Mouse (Mus musculus) midbrain, embryonic 14.5 days (tissue): ENCODE data around the gene Zdhhc12. TPM values are rescaled to one million over a fixed set of nuclear protein-coding genes. Genes with fewer than 3 reads are reported as not detected.
A peak's percentile ranks its signal among the peaks of the same experiment; 100 is the strongest.

ENCODE experiments used
- ATAC-seq: fragments of 200-750 bp; cut with Nextera tagmentation; 2 replicates; pipeline ENCODE4 v1.8.0; 2017; ENCODE audit warnings: moderate number of reproducible peaks, moderate library complexity; ENCODE audit not compliant: low FRiP score, low TSS enrichment
- DNase-seq: peaks from one replicate; pipeline ENCODE4 v3.0.0-alpha.2; 2015
- H3K27ac ChIP-seq: fragments of 300-500 bp; sonication (generic); replicated peaks from 2 replicates; pipeline ENCODE4 v1.5.1; 2014; ENCODE audit warnings: mild to moderate bottlenecking, low read depth, low read length, moderate library complexity
- H3K27me3 ChIP-seq: fragments of 300-500 bp; sonication (generic); 2 replicates; pipeline ENCODE4 v1.6.1; 2014; ENCODE audit warnings: low read length, control low read depth, mixed read lengths; ENCODE audit not compliant: control insufficient read depth, insufficient read depth
- H3K36me3 ChIP-seq: fragments of 300-500 bp; sonication (generic); 2 replicates; pipeline ENCODE4 v1.6.1; 2014; ENCODE audit warnings: low read length, control low read depth; ENCODE audit not compliant: control insufficient read depth, insufficient read depth
- H3K4me1 ChIP-seq: fragments of 300-500 bp; sonication (generic); 2 replicates; pipeline ENCODE4 v1.6.1; 2014; ENCODE audit warnings: mild to moderate bottlenecking, antibody characterized with exemption, low read length, control low read depth; ENCODE audit not compliant: control insufficient read depth, insufficient read depth
- H3K4me2 ChIP-seq: fragments of 300-500 bp; sonication (generic); 2 replicates; pipeline ENCODE4 v1.6.1; 2014; ENCODE audit warnings: mild to moderate bottlenecking, low read length, moderate library complexity
- H3K4me3 ChIP-seq: fragments of 300-500 bp; sonication (generic); replicated peaks from 2 replicates; pipeline ENCODE4 v1.5.1; 2014; ENCODE audit warnings: low read depth, low read length
- H3K9ac ChIP-seq: fragments of 300-500 bp; sonication (generic); replicated peaks from 2 replicates; pipeline ENCODE4 v1.6.1; 2014; ENCODE audit warnings: mild to moderate bottlenecking, low read length, moderate library complexity
- H3K9me3 ChIP-seq: fragments of 300-500 bp; sonication (generic); 2 replicates; pipeline ENCODE4 v1.6.1; 2016; ENCODE audit warnings: low read length, control low read depth, mixed read lengths; ENCODE audit not compliant: control insufficient read depth
- WGBS: fragments of 180-500 bp; shearing (Covaris S2); extraction: QIAGEN DNeasy Blood & Tissue Kit; methylation state at CpG from one replicate; pipeline ENCODE4 v1.1.7; 2014; 5-methylcytosine and 5-hydroxymethylcytosine counted together
- polyA plus RNA-seq: library from polyadenylated mRNA; unstranded; fragments of >200 nt; fragmentation: Nextera tagmentation; extraction: Ambion mirVana; gene quantifications from 2 replicates; pipeline ENCODE4 v1.2.1, GENCODE M21; 2014

Gene Zdhhc12
- polyA plus RNA-seq, 1 experiment from 2014 or later: 17.6 TPM

- no peak overlapping the region for H3K4me3 ChIP-seq
- H3K9me3 ChIP-seq: no peaks in the 10 kb centered on the region
- WGBS: 93% methylated on average over 2 of the region's 2 CpGs
- H3K27ac ChIP-seq: no peak overlapping the region
- no peaks in the 10 kb centered on the region for H3K27me3 ChIP-seq
- ATAC-seq: no peak
- no peaks in the 10 kb centered on the region for H3K4me1 ChIP-seq
- DNase-seq: no peak
- no peak overlapping the region for H3K4me2 ChIP-seq
- peaks cover 71% of the 10 kb centered on the region for H3K36me3 ChIP-seq
- H3K9ac ChIP-seq: no peak overlapping the region
Measured at GRCm38 (mm10) chr2:30111500-30111899, 18.1 kb upstream of the Zdhhc12 start.

- Histone ChIP-seq H3K27me3 (no peaks in the 10 kb centered on the region), H3K4me1 (no peaks in the 10 kb centered on the region), H3K4me2 (no peak overlapping the region), H3K36me3 (peaks cover 93% of the 10 kb centered on the region), H3K9me3 (no peaks in the 10 kb centered on the region), H3K27ac (no peak overlapping the region), H3K4me3 (no peak overlapping the region), H3K9ac (no peak overlapping the region)
- ATAC-seq: no peak
- no peak for DNase-seq
- 97% methylated on average over 4 of the region's 4 CpGs for WGBS
Measured at GRCm38 (mm10) chr2:30108260-30108659, 14.8 kb upstream of the Zdhhc12 start.

GRCm38 (mm10) chr2:30107646-30108045 is 14.2 kb upstream of the Zdhhc12 start:
- WGBS: 94% methylated on average over 5 of the region's 5 CpGs
- no peak for DNase-seq
- H3K27me3 ChIP-seq: no peaks in the 10 kb centered on the region
- peaks cover 93% of the 10 kb centered on the region for H3K36me3 ChIP-seq
- H3K27ac ChIP-seq: no peak overlapping the region
- no peak overlapping the region for H3K4me2 ChIP-seq
- no peak for ATAC-seq
- H3K9ac ChIP-seq: no peak overlapping the region
- no peaks in the 10 kb centered on the region for H3K4me1 ChIP-seq
- H3K4me3 ChIP-seq: no peak overlapping the region
- no peaks in the 10 kb centered on the region for H3K9me3 ChIP-seq

DNA sequence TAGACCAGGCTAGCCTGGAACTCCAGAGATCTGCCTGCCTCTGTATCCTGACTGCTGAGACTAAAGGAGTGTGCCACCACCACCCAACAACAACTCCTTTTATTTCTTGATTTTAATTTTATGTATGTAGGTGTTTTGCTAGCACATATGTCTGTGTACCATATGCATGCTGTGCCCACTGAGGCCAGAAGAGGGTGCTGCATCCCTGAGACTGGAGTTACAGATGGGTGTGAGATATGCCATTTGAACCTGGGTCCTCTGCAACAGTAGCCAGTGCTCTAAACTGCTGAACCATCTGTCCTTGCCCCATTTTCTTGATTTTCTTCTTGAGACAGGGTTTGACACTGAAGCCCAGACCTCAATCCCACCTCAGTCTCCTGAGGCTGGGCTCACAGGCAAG is 12.9 kb upstream of the Zdhhc12 start:
- no peak overlapping the region for H3K9ac ChIP-seq
- H3K27ac ChIP-seq: no peak overlapping the region
- ATAC-seq (no peak), DNase-seq (peak; percentile 62)
- no peak overlapping the region for H3K4me2 ChIP-seq
- no peaks in the 10 kb centered on the region for H3K27me3 ChIP-seq
- H3K4me3 ChIP-seq: no peak overlapping the region
- no peaks in the 10 kb centered on the region for H3K4me1 ChIP-seq
- peaks cover 94% of the 10 kb centered on the region for H3K36me3 ChIP-seq
- no peaks in the 10 kb centered on the region for H3K9me3 ChIP-seq

DNA sequence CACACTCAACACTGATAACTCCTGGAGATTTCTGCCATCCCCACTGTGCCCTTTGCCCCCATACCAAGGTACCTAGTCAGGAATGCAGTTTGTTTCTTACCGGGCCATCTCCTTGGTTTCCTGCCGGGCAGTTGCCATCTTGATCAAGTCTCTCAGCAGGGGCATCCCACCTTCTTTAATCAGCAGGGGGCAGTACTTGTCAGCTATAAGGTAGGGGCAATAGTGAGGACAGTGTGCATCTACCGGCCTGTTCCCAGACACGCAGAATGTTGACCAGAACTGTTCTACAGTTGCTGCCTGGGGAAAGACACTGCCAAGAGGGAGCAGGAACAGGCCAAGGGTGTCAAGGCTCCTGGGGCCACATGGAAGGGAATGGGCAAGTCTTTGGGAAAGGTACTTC is 6.8 kb upstream of the Zdhhc12 start:
- Histone ChIP-seq H3K4me2 (no peak overlapping the region), H3K27me3 (no peaks in the 10 kb centered on the region), H3K36me3 (peaks cover 87% of the 10 kb centered on the region), H3K4me1 (no peaks in the 10 kb centered on the region), H3K4me3 (no peak overlapping the region), H3K9ac (no peak overlapping the region), H3K9me3 (no peaks in the 10 kb centered on the region), H3K27ac (no peak overlapping the region)
- 79% methylated on average over 4 of the region's 4 CpGs for WGBS
- ATAC-seq (no peak), DNase-seq (no peak)

DNA sequence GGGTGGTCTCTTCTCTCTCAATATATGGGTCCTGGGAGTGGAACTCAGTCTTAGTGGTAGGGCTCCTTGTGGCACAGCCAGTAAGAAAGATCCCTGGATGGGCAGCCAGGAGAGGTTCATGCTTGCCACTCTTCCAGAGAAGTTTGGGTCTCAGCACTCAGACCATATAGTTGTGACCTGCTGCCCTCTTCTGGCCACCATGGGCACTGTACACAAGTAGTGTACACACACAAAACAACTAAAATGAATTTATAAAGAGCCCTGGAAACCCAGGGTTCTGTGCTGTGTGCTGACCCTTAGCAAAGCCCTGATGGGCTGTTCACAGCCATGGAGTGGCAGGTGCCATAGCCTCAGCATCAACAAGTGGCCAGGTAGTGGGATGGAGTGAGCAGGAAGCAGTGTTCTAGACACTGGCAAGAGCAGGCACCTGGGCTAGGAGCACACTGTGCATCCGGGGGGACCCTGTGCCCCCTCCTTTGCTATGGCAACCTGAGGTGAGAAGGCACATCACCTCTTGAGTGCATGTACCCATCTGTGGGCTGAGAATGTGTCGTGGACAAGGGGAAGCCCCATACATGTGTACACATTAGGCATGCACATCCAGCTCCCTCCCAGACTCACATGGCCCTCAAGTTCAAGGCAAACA is 2.6 kb upstream of the Zdhhc12 start:
- H3K4me2 ChIP-seq: no peak overlapping the region
- H3K4me1 ChIP-seq: peaks cover 10% of the 10 kb centered on the region
- WGBS: 96% methylated on average over 2 of the region's 2 CpGs
- peaks cover 45% of the 10 kb centered on the region for H3K36me3 ChIP-seq
- ATAC-seq (no peak), DNase-seq (peak; percentile 68)
- no peak overlapping the region for H3K4me3 ChIP-seq
- no peak overlapping the region for H3K9ac ChIP-seq
- H3K27me3 ChIP-seq: no peaks in the 10 kb centered on the region
- no peaks in the 10 kb centered on the region for H3K9me3 ChIP-seq
- H3K27ac ChIP-seq: no peak overlapping the region

GRCm38 (mm10) chr2:30094208-30094588 is 750 bp upstream of the Zdhhc12 start:
- Histone ChIP-seq H3K4me3 (peak overlapping the region; percentile 56), H3K9me3 (no peaks in the 10 kb centered on the region), H3K27ac (0 out of 2 replicates have a peak overlapping the region, but pooled peaks have one; percentile 32), H3K9ac (peak overlapping the region; percentile 49), H3K4me2 (peak overlapping the region; percentile 84), H3K36me3 (peaks cover 27% of the 10 kb centered on the region), H3K27me3 (no peaks in the 10 kb centered on the region), H3K4me1 (peaks cover 10% of the 10 kb centered on the region)
- DNase-seq (peak; percentile 46), ATAC-seq (no peak)
- 3% methylated on average over 13 of the region's 13 CpGs for WGBS

DNA sequence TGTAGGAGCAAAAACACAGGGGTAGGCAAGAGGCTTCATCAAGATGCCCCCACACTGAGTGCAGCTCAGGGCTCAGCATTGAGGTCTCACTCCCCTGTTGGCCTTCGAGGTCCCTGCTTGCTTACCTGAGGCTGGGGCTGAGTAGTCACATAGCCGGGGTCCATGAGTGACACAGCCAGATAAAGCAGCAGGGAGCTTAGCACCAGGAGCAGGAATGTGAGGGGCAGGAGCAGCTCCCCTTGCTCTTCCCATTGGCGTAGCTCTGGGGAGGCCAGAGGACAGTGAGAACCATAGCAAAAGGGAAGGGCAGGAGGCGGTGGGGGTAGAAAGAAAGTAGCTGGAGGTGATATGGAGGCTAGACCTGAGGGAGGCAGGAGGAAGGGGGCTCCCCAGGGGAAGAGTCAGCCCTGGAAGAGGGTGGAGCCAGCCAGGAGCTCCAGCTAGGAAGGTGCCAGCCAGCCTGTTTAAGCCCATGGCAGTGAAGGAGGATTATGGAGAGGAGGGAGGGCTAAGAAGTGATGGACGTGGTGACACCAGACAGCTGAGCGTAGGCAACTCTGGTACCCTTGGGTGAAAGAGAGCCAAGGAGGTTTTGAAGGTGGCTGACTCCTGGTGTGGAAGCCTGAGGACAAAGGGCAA is 1.0 kb downstream of the Zdhhc12 start:
- no peak overlapping the region for H3K4me3 ChIP-seq
- WGBS: 54% methylated on average over 6 of the region's 6 CpGs
- peaks cover 10% of the 10 kb centered on the region for H3K4me1 ChIP-seq
- DNase-seq (peak; percentile 5), ATAC-seq (no peak)
- H3K36me3 ChIP-seq: peaks cover 11% of the 10 kb centered on the region
- no peak overlapping the region for H3K9ac ChIP-seq
- H3K4me2 ChIP-seq: peak overlapping the region; percentile 84
- no peak overlapping the region for H3K27ac ChIP-seq
- H3K9me3 ChIP-seq: no peaks in the 10 kb centered on the region
- no peaks in the 10 kb centered on the region for H3K27me3 ChIP-seq

- Histone ChIP-seq H3K27me3 (no peaks in the 10 kb centered on the region), H3K4me1 (peaks cover 10% of the 10 kb centered on the region), H3K36me3 (peaks cover 3% of the 10 kb centered on the region; the same call in 1 of the 2 replicates), H3K9me3 (no peaks in the 10 kb centered on the region), H3K9ac (no peak overlapping the region), H3K4me3 (no peak overlapping the region), H3K4me2 (no peak overlapping the region), H3K27ac (no peak overlapping the region)
- DNase-seq (no peak), ATAC-seq (no peak)
- 93% methylated on average over 12 of the region's 12 CpGs for WGBS
Measured at GRCm38 (mm10) chr2:30091521-30091920, 1.9 kb downstream of the Zdhhc12 start.
